Mouse (Mus musculus) small intestine, adult 2 months (tissue): ENCODE data around the gene Nt5dc3. TPM values are rescaled to one million over a fixed set of nuclear protein-coding genes. Genes with fewer than 3 reads are reported as not detected.
A peak's percentile ranks its signal among the peaks of the same experiment; 100 is the strongest.

Experiments
- H3K27ac ChIP-seq: fragments of 200-500 bp; 2 replicates; pipeline ENCODE4 v1.5.1; 2012; ENCODE audit warnings: low read depth, low read length, control low read depth, inconsistent platforms; ENCODE audit not compliant: insufficient read depth
- H3K27me3 ChIP-seq: fragments of 200-500 bp; 2 replicates; pipeline ENCODE4 v1.6.1; 2012; ENCODE audit warnings: mild to moderate bottlenecking, moderate library complexity, low read length, inconsistent platforms; ENCODE audit not compliant: control insufficient read depth, insufficient read depth
- H3K36me3 ChIP-seq: fragments of 200-500 bp; 2 replicates; pipeline ENCODE4 v1.6.1; 2012; ENCODE audit warnings: mild to moderate bottlenecking, low read length, control low read depth, inconsistent platforms; ENCODE audit not compliant: control insufficient read depth, insufficient read depth
- H3K4me1 ChIP-seq: fragments of 200-500 bp; 2 replicates; pipeline ENCODE4 v1.6.1; 2012; ENCODE audit warnings: low read length, inconsistent platforms, mixed read lengths; ENCODE audit not compliant: control insufficient read depth, insufficient read depth, insufficient read length
- H3K4me3 ChIP-seq: fragments of 200-500 bp; 2 replicates; pipeline ENCODE4 v1.5.1; 2012; ENCODE audit warnings: low read depth, mild to moderate bottlenecking, control low read depth, inconsistent platforms, low read length, moderate library complexity
- CTCF ChIP-seq: fragments of 200-500 bp; IDR thresholded peaks from 2 replicates; pipeline ENCODE4 v1.5.1; 2012; ENCODE audit warnings: low read depth, mild to moderate bottlenecking, control low read depth, inconsistent platforms, low read length, moderate library complexity, mixed read lengths; ENCODE audit not compliant: insufficient replicate concordance, insufficient read length; ENCODE audit errors: extremely low read depth
- POLR2A ChIP-seq: fragments of 200-500 bp; IDR thresholded peaks from 2 replicates; pipeline ENCODE4 v1.6.1; 2012; ENCODE audit warnings: low read depth, mild to moderate bottlenecking, control low read depth, inconsistent platforms, low read length, moderate library complexity
- WGBS: fragments of 180-500 bp; shearing (Covaris S2); methylation state at CpG from one replicate; pipeline ENCODE4 v1.1.7; 2018; 5-methylcytosine and 5-hydroxymethylcytosine counted together
- polyA plus RNA-seq: library from polyadenylated mRNA; depleted of rRNA; stranded (reverse); fragments of >200 nt; gene quantifications from 2 replicates; pipeline ENCODE4 v1.2.3, GENCODE M21; 2012; rRNA removed

Nt5dc3 gene
- 1.8 and 2.3 TPM in 2 replicates for polyA plus RNA-seq

DNA sequence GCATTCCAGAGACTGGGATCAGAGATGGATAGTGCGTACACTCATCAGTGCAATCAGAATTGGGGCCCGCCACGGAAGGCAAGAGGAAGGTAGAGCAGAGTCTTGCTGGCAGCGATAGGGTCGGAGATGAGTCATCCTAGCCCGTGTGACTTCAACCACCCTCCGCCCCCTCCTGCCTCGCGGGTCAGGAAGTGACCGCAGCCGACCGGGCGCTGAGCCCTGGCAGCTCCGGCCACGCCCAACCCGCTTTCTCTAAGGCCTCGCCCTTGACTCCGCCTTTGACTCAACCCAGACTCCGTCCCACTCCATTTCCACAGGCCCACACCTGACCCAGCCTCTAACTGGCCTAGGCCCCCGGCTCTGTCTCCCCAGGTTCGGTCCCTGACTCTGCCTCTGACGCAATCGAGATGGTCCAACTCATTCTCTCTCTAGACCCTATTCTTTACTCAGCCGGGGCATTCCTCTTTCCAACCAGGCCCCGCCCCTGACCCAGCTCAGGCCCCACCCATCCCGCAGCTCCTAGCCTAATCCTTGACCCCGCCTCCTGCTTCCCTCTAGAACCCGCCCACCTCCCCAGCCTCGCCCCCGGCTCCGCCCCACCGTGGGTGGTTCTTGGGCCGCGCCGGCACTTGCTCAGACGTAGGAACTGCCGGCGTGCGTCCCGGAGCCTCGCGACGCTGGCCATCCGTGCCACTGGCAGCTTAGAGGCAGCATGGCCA, at the start of gene Nt5dc3:
Gene Nt5dc3, plus strand, starts transcription at position 608 of the 719 bp plus-strand sequence.
- no peaks in the 10 kb centered on the region for H3K36me3 ChIP-seq
- under 1% methylated on average over 44 of the region's 44 CpGs for WGBS
- TF ChIP-seq CTCF (no peak), POLR2A (peak; percentile 91)

DNA sequence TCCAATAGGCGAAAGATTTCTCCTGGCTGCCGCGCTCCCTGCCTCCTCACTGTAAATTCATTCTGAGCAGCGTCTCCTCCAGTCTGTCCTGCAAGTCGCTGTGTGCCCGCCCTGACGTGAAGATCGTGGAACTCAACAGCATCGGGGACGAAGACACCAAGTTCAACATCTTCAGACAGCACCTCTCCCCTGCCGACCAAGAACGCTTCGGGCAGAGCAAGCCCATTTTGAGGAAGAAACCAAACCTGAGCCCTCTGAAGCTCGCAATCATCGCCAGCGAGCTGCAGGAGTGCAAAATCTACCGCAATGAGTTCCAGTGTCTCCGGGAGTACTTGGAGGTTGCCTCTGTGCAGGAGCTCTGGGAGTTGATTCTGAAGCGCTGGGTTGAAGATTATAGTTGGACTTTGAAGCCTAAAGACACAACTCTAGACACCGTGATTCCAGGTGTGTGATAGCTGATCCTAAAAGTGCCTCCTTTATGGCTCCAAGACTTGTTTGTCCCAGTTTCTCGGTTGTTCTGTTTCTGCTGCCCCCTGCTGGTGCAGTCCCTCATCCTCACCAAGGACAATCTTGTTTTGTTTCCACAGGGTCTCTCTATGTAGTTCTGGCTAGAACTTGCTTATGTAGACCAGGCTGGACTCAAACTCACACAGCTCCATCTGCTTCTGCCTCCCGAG, 47.8 kb upstream of the Nt5dc3 start:
- 7% methylated on average over 22 of the region's 22 CpGs for WGBS
- Histone ChIP-seq H3K4me1 (peaks cover 3% of the 10 kb centered on the region), H3K27me3 (no peaks in the 10 kb centered on the region), H3K36me3 (no peaks in the 10 kb centered on the region), H3K4me3 (peak overlapping the region; percentile 63), H3K27ac (no peak overlapping the region)
- TF ChIP-seq CTCF (peak; percentile 71; the same call in 1 of the 2 replicates), POLR2A (no peak)

More for the DNA sequence above, at the start of gene Nt5dc3:
- H3K27me3 ChIP-seq = peaks cover 8% of the 10 kb centered on the region
- H3K4me1 ChIP-seq = peaks cover 12% of the 10 kb centered on the region
- H3K27ac ChIP-seq = peak within 1 kb of the TSS; percentile 43
- H3K4me3 ChIP-seq = peak within 1 kb of the TSS; percentile 64

DNA sequence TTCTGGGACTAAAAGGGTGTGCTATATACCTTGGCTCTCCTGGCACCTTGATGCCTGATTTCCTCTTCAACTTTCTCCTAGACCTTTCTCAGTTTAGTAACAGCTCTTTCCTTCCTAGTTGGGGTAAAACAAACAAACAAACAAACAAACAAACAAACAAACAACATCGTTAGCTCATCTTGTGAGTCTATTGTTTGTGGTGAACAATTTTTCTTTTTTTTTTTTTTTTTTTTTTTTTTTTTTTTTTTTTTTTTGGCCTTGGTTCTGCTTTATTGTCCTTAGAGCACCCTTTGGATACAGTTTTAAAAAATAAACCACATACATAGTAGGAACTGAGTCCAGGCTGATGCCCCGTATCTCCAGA, 47.3 kb upstream of the Nt5dc3 start:
- TF ChIP-seq CTCF (no peak), POLR2A (no peak)
- 43% methylated on average over 2 of the region's 2 CpGs for WGBS
- Histone ChIP-seq H3K4me1 (peaks cover 3% of the 10 kb centered on the region), H3K4me3 (no peak overlapping the region), H3K27ac (no peak overlapping the region), H3K36me3 (no peaks in the 10 kb centered on the region), H3K27me3 (no peaks in the 10 kb centered on the region)

DNA sequence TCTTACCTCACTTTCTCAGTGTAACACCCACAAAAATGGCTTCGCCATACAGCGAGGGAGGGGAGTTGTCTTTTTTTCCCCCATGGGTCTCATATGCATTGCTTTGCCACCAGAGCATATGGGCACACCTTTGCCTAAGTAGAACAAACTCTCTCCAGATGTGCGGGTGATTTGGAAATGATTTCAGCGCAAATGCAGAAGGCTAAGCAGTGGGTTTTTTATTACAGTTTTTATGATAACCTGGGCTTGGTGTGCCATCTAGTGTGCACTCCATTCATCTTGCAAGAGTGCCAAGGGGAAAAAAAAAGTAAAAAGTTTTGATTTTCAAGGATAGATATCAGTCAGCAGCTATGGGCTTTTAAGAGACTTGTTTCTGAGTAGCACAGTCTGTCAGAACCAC, 43.8 kb upstream of the Nt5dc3 start:
- H3K4me3 ChIP-seq = no peak overlapping the region
- no peaks in the 10 kb centered on the region for H3K4me1 ChIP-seq
- 74% methylated on average over 4 of the region's 4 CpGs for WGBS
- TF ChIP-seq POLR2A (no peak), CTCF (no peak)
- no peaks in the 10 kb centered on the region for H3K27me3 ChIP-seq
- H3K36me3 ChIP-seq = no peaks in the 10 kb centered on the region
- no peak overlapping the region for H3K27ac ChIP-seq

DNA sequence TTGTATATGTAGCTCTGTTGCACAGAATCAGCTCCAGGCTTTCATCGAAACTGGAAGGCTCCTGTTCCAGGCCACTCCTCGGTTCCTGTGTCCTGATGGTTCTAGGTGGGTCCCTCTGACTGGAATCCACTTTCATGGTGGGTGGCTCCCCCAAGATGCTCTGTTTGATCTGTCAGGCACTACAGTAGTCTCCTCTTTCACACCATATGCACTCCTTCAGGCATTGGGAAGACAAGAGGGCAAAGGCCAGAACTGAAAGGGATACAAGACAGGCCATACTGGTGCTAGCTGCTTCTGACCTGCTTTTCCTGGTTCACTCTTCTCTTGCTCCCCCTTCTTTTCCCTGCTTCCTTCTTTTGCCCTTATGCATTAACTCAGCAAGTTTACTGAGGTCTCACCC, 35.9 kb upstream of the Nt5dc3 start:
- WGBS = 83% methylated on average over 2 of the region's 2 CpGs
- Histone ChIP-seq H3K27ac (no peak overlapping the region), H3K27me3 (no peaks in the 10 kb centered on the region), H3K36me3 (no peaks in the 10 kb centered on the region), H3K4me1 (no peaks in the 10 kb centered on the region), H3K4me3 (no peak overlapping the region)
- TF ChIP-seq POLR2A (no peak), CTCF (no peak)

DNA sequence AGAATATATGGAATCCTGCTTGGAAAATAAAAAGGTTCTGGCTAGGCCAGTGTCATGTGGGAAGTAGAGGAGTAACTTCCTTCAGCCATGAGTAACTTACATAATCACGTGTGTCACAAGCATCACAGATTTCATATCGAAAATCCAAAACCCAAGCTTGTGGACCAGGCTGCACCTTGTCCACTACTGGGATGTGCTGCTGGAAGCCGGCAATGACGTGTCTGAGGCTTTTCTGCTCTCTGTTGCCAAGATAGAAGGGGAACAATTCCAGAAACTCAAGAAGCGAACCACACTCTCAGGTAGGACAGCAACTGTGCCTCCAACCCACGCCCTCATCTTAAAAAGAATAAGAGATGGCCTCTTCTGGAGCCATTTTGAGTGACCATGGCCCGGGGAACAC, 34.5 kb upstream of the Nt5dc3 start:
- Histone ChIP-seq H3K27me3 (no peaks in the 10 kb centered on the region), H3K27ac (no peak overlapping the region), H3K4me3 (no peak overlapping the region), H3K36me3 (no peaks in the 10 kb centered on the region), H3K4me1 (no peaks in the 10 kb centered on the region)
- WGBS = 88% methylated on average over 7 of the region's 7 CpGs
- no peak for TF ChIP-seq POLR2A
- TF ChIP-seq CTCF = no peak

DNA sequence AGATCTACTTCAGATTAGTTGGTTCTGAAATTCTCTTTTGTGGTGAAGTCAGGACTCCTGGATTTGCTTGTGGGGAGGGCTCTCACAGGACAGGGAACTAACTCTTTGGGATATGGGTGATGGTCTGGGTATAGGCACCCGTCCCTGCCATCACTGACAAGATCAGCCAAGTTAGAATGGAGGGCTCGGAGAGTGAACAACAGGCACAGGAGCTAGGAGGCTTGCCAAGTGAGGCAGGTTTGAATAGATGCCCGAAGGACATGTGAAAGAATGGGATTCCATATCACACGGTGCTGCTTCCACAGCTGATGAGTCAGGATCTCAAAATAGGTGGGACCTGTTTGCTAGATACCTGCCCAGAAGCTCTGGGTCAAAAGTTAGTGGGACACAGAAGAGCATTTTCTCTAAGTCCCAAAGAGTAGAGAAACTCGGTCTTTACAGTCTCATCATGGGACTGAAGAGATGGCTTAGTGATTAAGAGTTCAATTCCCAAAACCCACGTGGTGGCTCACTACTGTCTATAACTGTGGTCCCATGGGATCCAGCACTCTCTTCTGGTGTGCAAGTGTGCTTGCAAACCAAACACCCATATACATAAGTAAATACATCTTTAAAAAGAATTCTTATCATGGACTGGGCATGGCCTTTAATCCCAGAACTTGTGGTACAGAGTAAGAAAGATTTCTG, 22.8 kb upstream of the Nt5dc3 start:
- WGBS = 83% methylated on average over 6 of the region's 6 CpGs
- H3K27ac ChIP-seq = no peak overlapping the region
- no peaks in the 10 kb centered on the region for H3K36me3 ChIP-seq
- TF ChIP-seq POLR2A (no peak), CTCF (no peak)
- no peak overlapping the region for H3K4me3 ChIP-seq
- no peaks in the 10 kb centered on the region for H3K4me1 ChIP-seq
- H3K27me3 ChIP-seq = no peaks in the 10 kb centered on the region
